Comparison of ENCODE assay signal across 8 mouse cellular contexts in genomic region chr7:25155469-25156157, GRCm38 (mm10). TPM values are rescaled to one million over a fixed set of nuclear protein-coding genes. Genes with fewer than 3 reads are reported as not detected.
DNase-seq lines count a peak whose midpoint lies in the region; ATAC-seq lines count a peak whose summit lies in the region.

No protein-coding gene starts in this region.

- intact Hi-C loops in heart, postnatal 10 days (cut with DNase I) = loop anchor here (1.0 kb wide), 1 partner anchor 33 kb away; no protein-coding TSS in a partner anchor

- DNase-seq in heart, postnatal 10 days = no peak
- peak; percentile 34 for DNase-seq in embryo, embryonic 10.5 days (ENCODE audit: low spot score)
- DNase-seq in thymus, postnatal 25 days = peak; percentile 66
- DNase-seq in gastrocnemius, adult 18-20 months (ENCODE audit: low spot score) = no peak
- DNase-seq in layer of hippocampus, adult 9-11 months = no peak

- no peak overlapping the region for H3K27ac ChIP-seq in heart, embryonic 14.5 days (replicated peaks in 1 of 2; ENCODE audit: control insufficient read depth in 1 of 2, insufficient read depth in 1 of 2, low read depth in 2 of 2, low read length in 2 of 2)
- no peak overlapping the region for H3K27ac ChIP-seq in limb, embryonic 13.5 days
- peak overlapping the region; percentile 89; the same call in 1 of the 2 replicates for H3K27ac ChIP-seq in midbrain, embryonic 16.5 days (ENCODE audit: low read length)

- peaks cover 0 to 4% of the 10 kb centered on the region in 2 experiments; a peak in 1 of 4 replicates for H3K4me1 ChIP-seq in heart, embryonic 14.5 days (ENCODE audit: control insufficient read depth in 2 of 2, insufficient read depth in 2 of 2, low read length in 2 of 2)
- peaks cover 57% of the 10 kb centered on the region for H3K4me1 ChIP-seq in limb, embryonic 13.5 days
- H3K4me1 ChIP-seq in midbrain, embryonic 16.5 days (ENCODE audit: control insufficient read depth, insufficient read depth, low read length) = peaks cover 50% of the 10 kb centered on the region

- no peaks in the 10 kb centered on the region for H3K36me3 ChIP-seq in heart, embryonic 14.5 days (ENCODE audit: control insufficient read depth, insufficient read depth, low read length)
- H3K36me3 ChIP-seq in limb, embryonic 13.5 days = no peaks in the 10 kb centered on the region
- H3K36me3 ChIP-seq in midbrain, embryonic 16.5 days (ENCODE audit: control insufficient read depth, insufficient read depth, low read length) = no peaks in the 10 kb centered on the region

- H3K9ac ChIP-seq in heart, embryonic 14.5 days (ENCODE audit: low read length) = no peak overlapping the region
- H3K9ac ChIP-seq in limb, embryonic 13.5 days = no peak overlapping the region
- peak overlapping the region; percentile 40; the same call in 1 of the 2 replicates for H3K9ac ChIP-seq in midbrain, embryonic 16.5 days (ENCODE audit: low read depth, low read length)

- no peak overlapping the region for H3K4me3 ChIP-seq in heart, embryonic 14.5 days (ENCODE audit: control insufficient read depth in 1 of 2, insufficient read depth in 1 of 2, low read depth in 1 of 2, low read length in 2 of 2)
- H3K4me3 ChIP-seq in limb, embryonic 13.5 days = no peak overlapping the region
- H3K4me3 ChIP-seq in midbrain, embryonic 16.5 days (ENCODE audit: low read depth, low read length) = no peak overlapping the region

- peaks cover 64% of the 10 kb centered on the region for H3K27me3 ChIP-seq in heart, embryonic 14.5 days (ENCODE audit: control insufficient read depth, insufficient read depth, low read length)
- H3K27me3 ChIP-seq in limb, embryonic 13.5 days = peaks cover 5% of the 10 kb centered on the region; the same call in 1 of the 2 replicates
- no peaks in the 10 kb centered on the region for H3K27me3 ChIP-seq in midbrain, embryonic 16.5 days (ENCODE audit: control insufficient read depth, insufficient read depth, low read depth, low read length)

- H3K4me2 ChIP-seq in heart, embryonic 14.5 days (ENCODE audit: low read length) = peak overlapping the region; percentile 21
- H3K4me2 ChIP-seq in limb, embryonic 13.5 days (replicated peaks) = peak overlapping the region; percentile 46
- no peak overlapping the region for H3K4me2 ChIP-seq in midbrain, embryonic 16.5 days (ENCODE audit: low read length)

- WGBS in heart, embryonic 14.5 days = 7% methylated on average over 17 of the region's 17 CpGs
- 14% methylated on average over 17 of the region's 17 CpGs for WGBS in limb, embryonic 13.5 days
- 14% methylated on average over 17 of the region's 17 CpGs for WGBS in midbrain, embryonic 16.5 days

- no peaks in the 10 kb centered on the region for H3K9me3 ChIP-seq in heart, embryonic 14.5 days (ENCODE audit: control insufficient read depth, low read length)
- no peaks in the 10 kb centered on the region for H3K9me3 ChIP-seq in limb, embryonic 13.5 days
- H3K9me3 ChIP-seq in midbrain, embryonic 16.5 days (replicated peaks; ENCODE audit: control insufficient read depth, low read length, poor library complexity, severe bottlenecking) = no peaks in the 10 kb centered on the region

- no peak for ATAC-seq in heart, embryonic 14.5 days (ENCODE audit: insufficient number of reproducible peaks, insufficient read depth, low FRiP score, low read depth)
- ATAC-seq in limb, embryonic 13.5 days (ENCODE audit: low FRiP score, low read depth) = peak; percentile 55
- 0 out of 2 replicates have a peak, but pooled peaks have one; percentile 3 for ATAC-seq in midbrain, embryonic 16.5 days

RNA-seq across cellular contexts. Expression of gene Pou2f2, which starts 23.9 kb away (rescaled TPM):
- 0.50 and 0.71 TPM in 2 replicates for polyA plus RNA-seq in heart, embryonic 14.5 days (2014; fragmentation: Nextera tagmentation; extraction: Ambion mirVana)
- total RNA-seq in heart, postnatal 10 days (2021) = under 1 TPM; 0.19 to 0.50 TPM
- 2.0 and 2.2 TPM in 2 replicates for polyA plus RNA-seq in limb, embryonic 13.5 days (2015; fragmentation: Nextera tagmentation; extraction: Ambion mirVana)
- polyA plus RNA-seq in midbrain, embryonic 16.5 days (2015; fragmentation: Nextera tagmentation; extraction: Ambion mirVana) = 42.9 and 56.4 TPM in 2 replicates
- total RNA-seq in gastrocnemius, adult 18-20 months (2021) = under 1 TPM; 0.07 to 0.09 TPM

Comparison
In these comparisons a context has a peak if more than half of its experiments do, and no peak if none do; other contexts are left out.
1. DNase-seq: peak in embryo, embryonic 10.5 days (single experiment) and thymus, postnatal 25 days (single experiment); none in heart, postnatal 10 days (0 of 2), gastrocnemius, adult 18-20 months (single experiment) and layer of hippocampus, adult 9-11 months (single experiment).
2. RNA of gene Pou2f2, which starts 23.9 kb away (polyA plus RNA-seq): 42.9 to 56.4 TPM in midbrain, embryonic 16.5 days; 2.0 to 2.2 TPM in limb, embryonic 13.5 days and 0.50 to 0.71 TPM in heart, embryonic 14.5 days; every median in the first group is over 10 times any median in the second.